Mouse (Mus musculus) E14TG2a.4 (cell line): Measurements from ENCODE around the gene Oaz1.

Experiments used
- CTCF ChIP-seq: conservative IDR thresholded peaks from 2 replicates; pipeline ENCODE4 v1.5.1; 2014; ENCODE audit warnings: low read length
- NANOG ChIP-seq: IDR thresholded peaks from 2 replicates; pipeline ENCODE4 v1.6.1; 2014; ENCODE audit warnings: borderline replicate concordance, low read length, mixed read lengths

DNA sequence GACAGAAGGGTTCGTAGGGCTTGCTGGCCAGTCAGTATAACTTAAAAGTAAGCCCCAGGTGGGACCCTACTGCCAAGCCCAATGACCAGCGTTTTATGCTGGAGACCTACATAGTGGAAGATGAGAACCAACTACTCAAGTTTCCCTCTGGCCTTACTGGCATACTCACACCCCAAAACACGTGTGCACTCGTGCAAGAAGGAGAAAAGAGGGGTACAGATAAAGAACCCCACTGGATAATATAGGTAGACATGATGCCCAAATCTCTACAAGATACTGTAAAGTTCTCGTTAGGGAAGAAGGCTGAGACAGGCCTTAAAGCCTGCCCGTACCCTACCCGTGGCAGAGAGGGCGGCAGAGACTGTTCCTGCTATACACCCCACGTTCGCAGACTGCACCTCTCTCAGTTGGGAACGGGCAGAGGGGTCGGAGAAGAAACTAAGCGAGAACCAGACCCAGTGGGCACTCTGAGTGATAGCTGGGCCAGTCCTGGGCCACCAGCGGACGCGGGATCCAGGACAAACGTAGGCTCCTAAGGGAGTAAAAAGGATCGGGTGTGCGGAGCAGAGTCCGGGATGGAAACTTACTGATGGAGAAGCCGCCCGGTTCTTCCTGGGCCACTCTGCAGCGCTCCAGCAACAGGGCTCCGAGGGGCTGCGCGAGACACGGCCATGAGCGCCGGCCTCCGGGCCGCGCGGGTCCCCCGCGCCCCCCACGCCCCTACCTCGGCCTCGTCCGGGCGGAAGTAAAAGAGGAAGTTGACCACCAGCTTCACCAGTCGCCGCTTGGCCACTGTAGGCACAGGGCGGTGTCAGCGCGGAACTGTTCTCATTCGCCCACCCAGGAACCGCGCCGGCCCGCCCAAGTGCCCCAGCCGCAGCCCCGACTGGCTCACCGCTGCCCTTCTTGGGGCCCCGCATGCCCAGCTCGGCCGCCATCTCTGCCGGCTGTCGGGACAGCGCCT lies 29.0 kb upstream of the Oaz1 start:
- TF ChIP-seq CTCF, result no peak
- no peak for TF ChIP-seq NANOG
